Mouse (Mus musculus) liver, embryonic 16.5 days (tissue): Measurements from ENCODE around the gene Pim3. TPM values are rescaled to one million over a fixed set of nuclear protein-coding genes. Genes with fewer than 3 reads are reported as not detected.
A peak's percentile ranks its signal among the peaks of the same experiment; 100 is the strongest.

Source experiments
- ATAC-seq: fragments of 200-750 bp; cut with Nextera tagmentation; 2 replicates; pipeline ENCODE4 v1.8.0; 2017; ENCODE audit warnings: low read depth, mild to moderate bottlenecking, moderate number of reproducible peaks, moderate library complexity
- H3K27ac ChIP-seq: fragments of 300-500 bp; sonication (generic); 2 replicates; pipeline ENCODE4 v1.5.1; 2014; ENCODE audit warnings: mild to moderate bottlenecking, low read length
- H3K27me3 ChIP-seq: fragments of 300-500 bp; sonication (generic); 2 replicates; pipeline ENCODE4 v1.6.1; 2014; ENCODE audit warnings: low read depth, low read length, mixed read lengths; ENCODE audit not compliant: control insufficient read depth, insufficient read depth
- H3K36me3 ChIP-seq: fragments of 300-500 bp; sonication (generic); 2 replicates; pipeline ENCODE4 v1.6.1; 2014; ENCODE audit warnings: mild to moderate bottlenecking; ENCODE audit not compliant: control insufficient read depth, insufficient read depth
- H3K4me1 ChIP-seq: fragments of 300-500 bp; sonication (generic); 2 replicates; pipeline ENCODE4 v1.6.1; 2014; ENCODE audit warnings: low read depth, low read length, mixed read lengths; ENCODE audit not compliant: control insufficient read depth
- H3K4me2 ChIP-seq: fragments of 300-500 bp; sonication (generic); 2 replicates; pipeline ENCODE4 v1.6.1; 2014; ENCODE audit warnings: low read depth, low read length, mixed read lengths
- H3K4me3 ChIP-seq: fragments of 300-500 bp; sonication (generic); 2 replicates; pipeline ENCODE4 v1.5.1; 2014; ENCODE audit warnings: low read depth, mild to moderate bottlenecking, low read length
- H3K9ac ChIP-seq: fragments of 300-500 bp; sonication (generic); 2 replicates; pipeline ENCODE4 v1.6.1; 2014; ENCODE audit warnings: low read depth, low read length
- H3K9me3 ChIP-seq: fragments of 300-500 bp; sonication (generic); replicated peaks from 2 replicates; pipeline ENCODE4 v1.6.1; 2016; ENCODE audit warnings: low read length; ENCODE audit not compliant: control insufficient read depth
- WGBS: fragments of 180-500 bp; shearing (Covaris S2); extraction: QIAGEN DNeasy Blood & Tissue Kit; methylation state at CpG from one replicate; pipeline ENCODE4 v1.1.7; 2014; ENCODE audit not compliant: insufficient replicate concordance; 5-methylcytosine and 5-hydroxymethylcytosine counted together
- polyA plus RNA-seq: library from polyadenylated mRNA; unstranded; fragments of >200 nt; fragmentation: Nextera tagmentation; extraction: Ambion mirVana; gene quantifications from 2 replicates; pipeline ENCODE4 v1.2.1, GENCODE M21; 2015

The Pim3 gene
- polyA plus RNA-seq, 1 experiment from 2014 or later: 33.8 TPM

DNA sequence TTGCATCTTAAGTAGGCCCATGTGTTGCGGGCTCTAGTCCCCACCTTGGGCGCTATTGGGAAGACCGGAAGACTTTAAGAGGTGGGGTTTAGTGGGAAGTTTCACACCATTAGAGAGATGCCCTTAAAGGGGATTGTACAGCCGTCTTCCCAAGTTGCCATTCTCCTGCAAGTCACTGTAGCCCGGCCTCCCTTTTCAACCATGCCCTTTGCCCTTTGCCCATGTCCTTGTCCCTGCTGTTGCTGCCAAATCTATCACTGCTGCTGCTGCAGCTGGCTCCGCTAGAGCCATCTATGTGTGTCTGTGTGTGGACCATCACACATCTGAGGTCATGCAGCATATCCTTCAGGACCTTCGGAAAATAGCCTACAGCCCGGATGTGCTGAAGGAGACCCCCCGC, 29.4 kb upstream of the Pim3 start:
- H3K9ac ChIP-seq: no peak overlapping the region
- no peak for ATAC-seq
- WGBS: 57% methylated on average over 9 of the region's 9 CpGs
- H3K27me3 ChIP-seq: peaks cover 4% of the 10 kb centered on the region
- H3K4me2 ChIP-seq: no peak overlapping the region
- H3K36me3 ChIP-seq: no peaks in the 10 kb centered on the region
- no peak overlapping the region for H3K4me3 ChIP-seq
- H3K27ac ChIP-seq: no peak overlapping the region
- peaks cover 3% of the 10 kb centered on the region for H3K4me1 ChIP-seq
- H3K9me3 ChIP-seq: no peaks in the 10 kb centered on the region

DNA sequence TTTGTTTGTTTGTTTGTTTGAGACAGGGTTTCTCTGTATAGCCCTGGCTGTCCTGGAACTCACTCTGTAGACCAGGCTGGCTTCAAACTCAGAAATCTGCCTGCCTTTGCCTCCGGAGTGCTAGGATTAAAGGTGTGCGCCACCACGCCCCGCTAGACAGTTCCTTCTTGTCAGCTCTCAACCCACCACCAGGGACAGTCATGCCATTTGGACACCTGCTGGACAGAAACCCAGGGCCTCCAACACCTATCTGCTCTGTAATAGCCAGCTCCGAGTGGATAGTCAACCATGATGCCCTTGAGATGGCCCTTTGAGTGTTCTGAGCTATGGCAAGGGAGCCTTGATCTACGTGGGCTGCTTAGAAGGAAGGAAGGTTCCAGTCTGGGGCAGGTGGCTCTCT, 26.0 kb upstream of the Pim3 start:
- Histone ChIP-seq H3K4me3 (no peak overlapping the region), H3K27ac (no peak overlapping the region), H3K9me3 (no peaks in the 10 kb centered on the region), H3K9ac (no peak overlapping the region), H3K27me3 (peaks cover 9% of the 10 kb centered on the region), H3K4me1 (peaks cover 3% of the 10 kb centered on the region), H3K4me2 (no peak overlapping the region), H3K36me3 (no peaks in the 10 kb centered on the region)
- WGBS: 60% methylated on average over 6 of the region's 6 CpGs
- ATAC-seq: no peak

DNA sequence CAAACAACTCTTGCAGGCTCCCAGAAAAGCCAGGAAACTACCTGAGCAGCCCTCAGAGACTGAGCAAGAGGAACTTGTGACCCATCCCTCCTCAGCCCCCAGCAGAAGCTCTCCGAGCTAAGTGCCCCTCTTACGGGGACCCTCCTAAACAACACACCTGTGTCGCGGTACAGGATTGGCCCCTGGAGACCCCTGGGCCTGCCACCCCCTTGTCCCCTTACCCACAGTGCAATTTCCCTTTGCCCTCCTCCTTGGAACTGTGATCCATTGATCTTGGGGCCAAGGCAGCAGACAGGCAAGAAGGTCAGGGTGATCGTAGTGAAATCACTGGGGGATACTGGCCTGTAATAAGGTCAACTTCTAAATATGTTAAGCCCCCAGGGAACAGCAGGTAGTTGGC, 25.4 kb upstream of the Pim3 start:
- Histone ChIP-seq H3K36me3 (no peaks in the 10 kb centered on the region), H3K4me3 (peak overlapping the region; percentile 58), H3K4me2 (peak overlapping the region; percentile 68), H3K9ac (no peak overlapping the region), H3K9me3 (no peaks in the 10 kb centered on the region), H3K27ac (no peak overlapping the region), H3K4me1 (peaks cover 3% of the 10 kb centered on the region), H3K27me3 (peaks cover 9% of the 10 kb centered on the region)
- ATAC-seq: no peak
- WGBS: 64% methylated on average over 5 of the region's 5 CpGs

DNA sequence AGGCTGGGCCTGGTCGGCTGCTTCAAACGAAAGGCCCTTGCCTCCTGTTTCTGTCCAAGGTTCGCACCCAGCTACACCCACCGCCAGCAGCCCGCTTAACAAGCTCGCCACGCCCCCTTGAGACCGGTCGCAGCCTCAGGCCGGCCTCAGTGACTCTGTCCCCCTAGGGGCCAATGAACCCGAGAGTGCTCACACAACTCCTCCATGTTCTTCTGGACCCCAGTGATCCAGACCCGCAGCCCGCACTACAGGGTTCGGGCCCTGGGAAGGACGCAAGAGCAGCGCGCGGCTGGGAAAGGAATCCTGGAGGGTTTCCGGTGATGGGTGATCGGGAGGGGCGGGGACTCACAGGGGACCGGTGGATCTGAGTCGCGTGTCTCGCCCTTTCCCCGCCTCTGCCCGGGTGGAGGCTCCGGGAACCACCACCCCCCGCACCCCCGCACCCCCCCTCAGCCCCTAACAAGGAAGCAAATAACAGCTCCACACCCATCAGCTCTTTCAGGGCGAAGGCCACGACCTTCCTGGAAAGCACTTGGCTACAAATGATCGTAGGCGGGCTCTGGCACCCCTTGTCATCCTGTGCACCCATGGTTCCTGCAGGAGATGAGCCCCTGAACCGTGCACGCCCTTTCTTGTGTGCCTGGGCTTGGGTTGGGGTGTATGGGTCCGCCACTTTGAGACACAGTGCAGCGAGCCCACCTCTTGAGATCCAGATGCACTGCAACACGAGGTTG, 24.6 kb upstream of the Pim3 start:
- Histone ChIP-seq H3K27ac (peak overlapping the region; percentile 69), H3K27me3 (peaks cover 9% of the 10 kb centered on the region), H3K9ac (peak overlapping the region; percentile 52), H3K9me3 (no peaks in the 10 kb centered on the region), H3K4me3 (peak overlapping the region; percentile 58), H3K36me3 (no peaks in the 10 kb centered on the region), H3K4me1 (peaks cover 3% of the 10 kb centered on the region), H3K4me2 (peak overlapping the region; percentile 68)
- WGBS: 1% methylated on average over 39 of the region's 39 CpGs
- ATAC-seq: peak; percentile 79

DNA sequence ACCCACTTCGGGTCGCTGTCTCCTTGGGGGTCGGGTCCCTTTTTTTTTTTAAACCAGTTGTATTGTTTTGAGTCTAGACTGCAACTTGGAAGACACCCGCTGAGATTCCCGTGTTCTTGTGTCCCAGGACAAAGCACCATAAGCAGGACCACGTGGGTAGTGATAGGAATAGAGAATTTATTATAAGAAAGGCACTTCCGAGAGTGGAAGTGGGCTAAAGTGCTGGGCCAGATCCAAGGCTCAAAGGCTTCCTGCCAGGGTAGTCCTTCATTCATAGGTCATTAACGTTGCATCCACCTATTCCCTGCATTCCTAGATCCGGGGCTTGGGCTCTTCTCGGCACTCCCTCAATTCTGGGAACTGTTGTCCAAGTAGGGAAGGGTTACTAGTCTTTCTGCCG, 24.0 kb upstream of the Pim3 start:
- H3K4me2 ChIP-seq: peak overlapping the region; percentile 68
- H3K9ac ChIP-seq: no peak overlapping the region
- 2% methylated on average over 11 of the region's 11 CpGs for WGBS
- H3K4me3 ChIP-seq: peak overlapping the region; percentile 58
- H3K9me3 ChIP-seq: no peaks in the 10 kb centered on the region
- H3K36me3 ChIP-seq: no peaks in the 10 kb centered on the region
- peaks cover 9% of the 10 kb centered on the region for H3K27me3 ChIP-seq
- H3K27ac ChIP-seq: peak overlapping the region; percentile 41; the same call in 1 of the 2 replicates
- peaks cover 3% of the 10 kb centered on the region for H3K4me1 ChIP-seq
- no peak for ATAC-seq

DNA sequence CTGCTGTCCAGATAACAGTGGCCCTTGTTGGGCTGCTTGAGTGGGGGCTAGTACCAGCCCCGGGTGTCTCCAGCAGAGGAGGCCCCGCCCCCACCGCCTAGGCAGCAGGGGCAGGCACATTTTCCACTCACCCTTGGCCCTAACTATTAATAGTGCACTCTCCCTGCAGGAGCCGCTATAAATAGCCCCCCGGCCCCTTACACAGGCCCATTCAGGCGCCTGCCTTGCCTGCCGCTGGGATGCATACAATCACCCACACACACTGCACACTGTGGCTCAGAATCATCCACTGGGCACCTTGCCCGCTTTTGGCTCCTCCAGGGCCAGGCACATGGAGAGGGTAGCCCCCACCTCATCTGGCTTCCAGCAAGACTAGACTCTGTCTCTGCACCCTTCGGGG, 22.7 kb upstream of the Pim3 start:
- H3K9me3 ChIP-seq: no peaks in the 10 kb centered on the region
- no peak overlapping the region for H3K9ac ChIP-seq
- H3K27me3 ChIP-seq: peaks cover 9% of the 10 kb centered on the region
- H3K4me3 ChIP-seq: no peak overlapping the region
- WGBS: 37% methylated on average over 9 of the region's 9 CpGs
- H3K4me2 ChIP-seq: no peak overlapping the region
- H3K27ac ChIP-seq: peak overlapping the region; percentile 4; the same call in 1 of the 2 replicates
- ATAC-seq: peak; percentile 28
- no peaks in the 10 kb centered on the region for H3K36me3 ChIP-seq
- peaks cover 3% of the 10 kb centered on the region for H3K4me1 ChIP-seq

DNA sequence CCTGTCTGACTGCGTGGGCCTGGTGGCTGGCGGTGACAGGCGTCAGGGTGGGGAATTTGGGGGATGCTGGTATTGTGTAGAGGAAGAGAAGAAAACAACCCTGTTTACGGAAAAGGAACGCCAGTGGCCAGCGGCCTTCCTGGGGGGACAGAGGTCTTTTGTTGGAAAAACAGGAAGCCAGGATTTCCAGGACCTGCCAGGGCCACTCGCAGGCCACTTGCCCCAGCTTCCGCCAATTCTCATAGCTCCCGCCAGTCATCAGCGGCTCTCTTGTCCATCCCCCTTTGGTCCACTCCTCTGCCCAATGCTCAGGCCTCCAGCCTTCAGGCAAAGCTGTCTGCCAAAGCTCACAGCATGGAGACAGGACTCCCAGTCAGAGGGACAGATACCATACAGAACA, 21.9 kb upstream of the Pim3 start:
- Histone ChIP-seq H3K4me1 (peaks cover 3% of the 10 kb centered on the region), H3K27ac (peak overlapping the region; percentile 4; the same call in 1 of the 2 replicates), H3K27me3 (peaks cover 9% of the 10 kb centered on the region), H3K9ac (no peak overlapping the region), H3K4me3 (no peak overlapping the region), H3K36me3 (no peaks in the 10 kb centered on the region), H3K9me3 (no peaks in the 10 kb centered on the region), H3K4me2 (no peak overlapping the region)
- ATAC-seq: peak; percentile 7; the same call in 1 of the 2 replicates
- whole genome bisulfite sequencing: 59% methylated on average over 10 of the region's 10 CpGs

DNA sequence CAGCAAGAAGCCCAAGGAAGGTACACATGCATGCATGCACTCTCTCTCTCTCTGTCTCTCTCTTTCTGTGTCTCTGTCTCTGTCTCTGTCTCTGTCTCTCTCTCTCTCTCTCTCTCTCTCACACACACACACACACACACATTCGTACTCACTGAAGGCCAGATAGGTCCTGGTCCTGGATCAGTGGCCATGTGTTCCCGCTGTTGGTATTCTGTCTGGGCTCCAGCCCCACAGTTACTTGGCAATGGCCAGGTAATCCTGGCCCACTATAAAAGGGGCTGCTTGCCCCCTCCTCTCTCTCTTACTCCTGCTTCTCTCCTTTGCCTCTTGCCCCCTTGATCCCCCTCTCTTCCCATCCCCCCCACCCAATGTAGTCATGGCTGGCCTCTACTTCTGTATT, 20.8 kb upstream of the Pim3 start:
- WGBS: 72% methylated on average over 2 of the region's 2 CpGs

DNA sequence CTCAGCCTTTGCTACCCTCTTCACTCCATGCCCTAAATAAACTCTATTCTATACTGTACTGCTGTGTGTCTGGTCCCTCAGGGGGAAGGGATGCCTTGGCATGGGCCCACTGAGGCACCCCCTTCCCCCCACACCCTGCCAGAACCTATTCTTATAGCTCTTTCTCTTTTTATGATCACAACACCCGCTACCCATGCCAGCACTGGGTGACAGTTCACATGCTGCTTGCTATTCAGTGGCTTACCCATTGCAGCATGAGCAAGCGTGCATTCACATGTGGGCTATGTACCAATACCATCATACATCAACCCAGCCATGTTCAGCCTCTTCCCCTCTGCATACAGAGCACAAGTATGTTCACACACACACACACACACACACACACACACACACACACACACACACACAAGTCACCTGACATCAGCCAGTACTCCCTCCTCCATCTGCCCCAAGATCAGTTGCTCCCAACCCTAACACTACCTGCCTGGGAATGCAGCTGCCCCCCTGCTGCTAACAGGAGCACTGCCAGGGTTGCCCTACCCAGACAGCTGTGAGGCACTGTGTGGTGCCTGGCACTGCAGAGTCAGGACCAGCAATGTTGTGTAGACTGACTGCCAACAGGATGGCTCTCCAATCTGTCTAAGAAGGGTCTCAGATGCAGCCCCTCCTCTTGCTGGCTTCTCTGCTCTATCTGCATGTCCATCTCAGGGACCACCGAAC, 20.2 kb upstream of the Pim3 start:
- peaks cover 3% of the 10 kb centered on the region for H3K4me1 ChIP-seq
- 67% methylated on average over 3 of the region's 3 CpGs for WGBS
- H3K9ac ChIP-seq: no peak overlapping the region
- H3K27ac ChIP-seq: no peak overlapping the region
- H3K36me3 ChIP-seq: no peaks in the 10 kb centered on the region
- no peak overlapping the region for H3K4me2 ChIP-seq
- no peak overlapping the region for H3K4me3 ChIP-seq
- H3K27me3 ChIP-seq: peaks cover 9% of the 10 kb centered on the region
- H3K9me3 ChIP-seq: no peaks in the 10 kb centered on the region
- ATAC-seq: no peak

More for the DNA sequence above, 20.8 kb upstream of the Pim3 start:
- Histone ChIP-seq H3K27ac (no peak overlapping the region), H3K9me3 (no peaks in the 10 kb centered on the region), H3K4me1 (peaks cover 3% of the 10 kb centered on the region), H3K4me2 (no peak overlapping the region), H3K4me3 (no peak overlapping the region), H3K9ac (no peak overlapping the region), H3K36me3 (no peaks in the 10 kb centered on the region), H3K27me3 (peaks cover 9% of the 10 kb centered on the region)
- ATAC-seq: no peak
